10 mouse cellular contexts compared by ENCODE assay signal in genomic region chr4:127199406-127199805, GRCm38 (mm10). TPM values are rescaled to one million over a fixed set of nuclear protein-coding genes. Genes with fewer than 3 reads are reported as not detected.
DNase-seq lines count a peak whose midpoint lies in the region; ATAC-seq and TF ChIP-seq lines count a peak whose summit lies in the region.
"Had no signal": no experiment of that assay in that cellular context is flagged by ENCODE, and none has a peak within 500 bp of the region (broad histone marks: within the 10 kb centered on the region; RNA-seq: fewer than 3 reads in every experiment).

No protein-coding gene starts in this region.

- no peak for DNase-seq in kidney, adult 2 months
- DNase-seq in kidney, postnatal 4 days: no peak
- DNase-seq in thymus, adult 2 months: peak; percentile 22
- no peak for DNase-seq in thymus, adult 18-20 months
- DNase-seq in brain, embryonic 14.5 days (ENCODE audit: low read depth): no peak
- DNase-seq in thymus, postnatal 4 days: peak; percentile 48
- DNase-seq: gastrocnemius, postnatal 14 days had no signal

- TF ChIP-seq CTCF in kidney, adult 2 months (conservative IDR thresholded peaks at IDR 0.05; ENCODE audit: insufficient read depth, insufficient read length, low read depth, low read length): peak; percentile 31; the same call in 1 of the 2 replicates
- TF ChIP-seq CTCF in thymus, adult 2 months (IDR thresholded peaks at IDR 0.05; ENCODE audit: borderline replicate concordance, control insufficient read depth, extremely low read depth, insufficient read depth, low read length, poor library complexity): no peak
- TF ChIP-seq CTCF in brain, embryonic 14.5 days (IDR thresholded peaks at IDR 0.05; ENCODE audit: borderline replicate concordance, extremely low read depth, insufficient read depth, insufficient read length): peak; percentile 36; the same call in 1 of the 2 replicates

- 67% methylated on average over 12 of the region's 12 CpGs for WGBS in kidney, adult 2 months
- 82% methylated on average over 12 of the region's 12 CpGs for WGBS in thymus, adult 2 months
- 70% methylated on average over 12 of the region's 12 CpGs for WGBS in kidney, embryonic 15.5 days

- H3K9me3 ChIP-seq in kidney, embryonic 15.5 days (replicated peaks): no peaks in the 10 kb centered on the region
- H3K9me3 ChIP-seq: hindbrain, embryonic 12.5 days; limb, embryonic 15.5 days had no signal

- no peak overlapping the region for H3K9ac ChIP-seq in kidney, embryonic 15.5 days
- H3K9ac ChIP-seq: hindbrain, embryonic 12.5 days; limb, embryonic 15.5 days had no signal

- no peaks in the 10 kb centered on the region for H3K4me1 ChIP-seq in kidney, adult 2 months (ENCODE audit: control insufficient read depth, insufficient read depth, low read length)
- no peaks in the 10 kb centered on the region for H3K4me1 ChIP-seq in thymus, adult 2 months (replicated peaks; ENCODE audit: control insufficient read depth, insufficient read depth, low read length)
- H3K4me1 ChIP-seq in kidney, embryonic 15.5 days: peaks cover 9% of the 10 kb centered on the region

- H3K27ac ChIP-seq in kidney, adult 2 months (ENCODE audit: insufficient read depth, low read depth, low read length): no peak overlapping the region
- H3K27ac ChIP-seq in thymus, adult 2 months (ENCODE audit: control insufficient read depth, insufficient read depth, low read length): no peak overlapping the region
- no peak overlapping the region for H3K27ac ChIP-seq in kidney, embryonic 15.5 days
- H3K27ac ChIP-seq: hindbrain, embryonic 12.5 days; limb, embryonic 15.5 days had no signal

- ATAC-seq in kidney, embryonic 15.5 days (replicated peaks; ENCODE audit: low FRiP score): no peak

- no peak overlapping the region for H3K4me2 ChIP-seq in kidney, embryonic 15.5 days
- H3K4me2 ChIP-seq: hindbrain, embryonic 12.5 days; limb, embryonic 15.5 days had no signal

- H3K36me3 ChIP-seq in kidney, adult 2 months (ENCODE audit: control insufficient read depth, insufficient read depth, low read length): no peaks in the 10 kb centered on the region
- no peaks in the 10 kb centered on the region for H3K36me3 ChIP-seq in thymus, adult 2 months (ENCODE audit: control insufficient read depth, insufficient read depth, low read length)
- no peaks in the 10 kb centered on the region for H3K36me3 ChIP-seq in kidney, embryonic 15.5 days
- H3K36me3 ChIP-seq: limb, embryonic 15.5 days had no signal

- TF ChIP-seq POLR2A in kidney, adult 2 months (IDR thresholded peaks at IDR 0.05; ENCODE audit: low read depth, low read length): no peak
- no peak for TF ChIP-seq POLR2A in thymus, adult 2 months (IDR thresholded peaks at IDR 0.05; ENCODE audit: control insufficient read depth, extremely low read depth, insufficient read depth, low read length, poor library complexity)
- TF ChIP-seq POLR2A in brain, embryonic 14.5 days (IDR thresholded peaks at IDR 0.05; ENCODE audit: borderline replicate concordance, extremely low read depth, insufficient read depth, insufficient read length, poor library complexity, severe bottlenecking): no peak

- no peak overlapping the region for H3K4me3 ChIP-seq in kidney, adult 2 months (ENCODE audit: insufficient read depth, low read depth, low read length)
- no peak overlapping the region for H3K4me3 ChIP-seq in thymus, adult 2 months (ENCODE audit: control insufficient read depth, insufficient read depth, low read length)
- H3K4me3 ChIP-seq in kidney, embryonic 15.5 days (replicated peaks): no peak overlapping the region
- H3K4me3 ChIP-seq: hindbrain, embryonic 12.5 days; limb, embryonic 15.5 days had no signal

- H3K27me3 ChIP-seq in kidney, adult 2 months (replicated peaks; ENCODE audit: control insufficient read depth, insufficient read depth, low read length): no peaks in the 10 kb centered on the region
- no peaks in the 10 kb centered on the region for H3K27me3 ChIP-seq in thymus, adult 2 months (ENCODE audit: control insufficient read depth, insufficient read depth, low read length)
- 0 out of 2 replicates have a peak, but pooled peaks cover 8% of the 10 kb centered on the region for H3K27me3 ChIP-seq in kidney, embryonic 15.5 days
- H3K27me3 ChIP-seq: limb, embryonic 15.5 days had no signal

RNA-seq across cellular contexts. Expression of gene Dlgap3, which starts 30.4 kb away (rescaled TPM):
- 0.19 and 0.27 TPM in 2 replicates for polyA plus RNA-seq in kidney, adult 2 months (2012; rRNA removed)
- 2.6 and 3.6 TPM in 2 replicates for polyA plus RNA-seq in thymus, adult 2 months (2012; rRNA removed)
- 27.0 and 42.7 TPM in 2 replicates for polyA plus RNA-seq in brain, embryonic 14.5 days (2012; rRNA removed)
- 0.69 and 0.70 TPM in 2 replicates for polyA plus RNA-seq in kidney, embryonic 15.5 days (2015; fragmentation: Nextera tagmentation; extraction: Ambion mirVana)

RNA-seq across cellular contexts. Expression of gene Smim12, which starts 44.2 kb away (rescaled TPM):
- polyA plus RNA-seq in kidney, adult 2 months (2012; rRNA removed): 48.8 and 49.9 TPM in 2 replicates
- polyA plus RNA-seq in thymus, adult 2 months (2012; rRNA removed): 28.9 and 32.5 TPM in 2 replicates
- polyA plus RNA-seq in brain, embryonic 14.5 days (2012; rRNA removed): 31.6 and 37.0 TPM in 2 replicates
- polyA plus RNA-seq in kidney, embryonic 15.5 days (2015; fragmentation: Nextera tagmentation; extraction: Ambion mirVana): 65.6 and 66.3 TPM in 2 replicates

Comparison
In these comparisons a context has a peak if more than half of its experiments do, and no peak if none do; other contexts are left out.
1. DNase-seq: peak in thymus, adult 2 months (single experiment) and thymus, postnatal 4 days (single experiment); none in kidney, adult 2 months (single experiment), kidney, postnatal 4 days (0 of 2), thymus, adult 18-20 months (0 of 2) and brain, embryonic 14.5 days (single experiment).